Comparison of ENCODE assay signal across 17 mouse cellular contexts in the genomic region with DNA sequence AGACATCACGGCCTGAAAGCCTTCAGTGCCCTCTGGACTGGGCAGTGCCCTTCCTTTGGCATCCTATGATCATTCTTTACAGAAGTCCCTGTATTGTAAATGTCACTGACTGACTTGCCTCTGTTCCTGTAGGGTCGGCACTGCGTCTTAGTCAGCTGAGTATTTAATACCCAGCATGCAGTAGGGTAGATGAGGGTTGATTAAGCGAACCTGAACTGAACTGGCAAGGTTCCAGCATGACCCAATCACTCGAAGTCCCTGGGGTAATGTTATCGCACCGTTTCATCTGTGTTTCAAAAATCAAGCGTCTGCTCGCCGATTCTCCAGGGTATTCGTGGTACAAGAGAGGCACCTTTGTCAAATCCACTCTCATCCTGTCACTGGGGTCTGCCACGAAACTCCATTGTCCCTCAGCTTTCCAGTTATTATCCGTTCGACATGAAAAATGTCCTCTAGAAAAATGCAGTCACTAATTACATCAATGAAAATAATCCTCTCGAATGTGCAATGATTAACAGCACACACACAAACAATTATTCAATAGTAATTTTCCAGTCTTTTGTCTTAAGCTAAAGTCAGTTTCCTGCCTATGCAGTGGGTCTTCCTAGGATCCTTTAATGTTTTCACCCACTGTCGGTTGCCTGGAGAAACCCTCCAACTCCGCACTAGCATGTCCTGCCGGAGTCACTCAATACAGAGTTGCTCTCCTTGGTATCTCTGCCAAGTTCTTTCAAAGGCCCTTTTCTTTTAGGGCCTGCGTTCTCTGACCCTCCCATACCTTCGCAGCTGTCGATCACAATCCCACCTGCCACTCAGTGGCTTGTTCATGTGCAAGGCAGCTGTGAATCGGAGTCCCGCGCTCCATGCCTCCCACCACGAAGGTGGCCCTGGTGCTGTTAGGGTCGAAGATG.
DNase-seq lines count a peak whose midpoint lies in the region; ATAC-seq lines count a peak whose summit lies in the region.
"Had no signal": no experiment of that assay in that cellular context is flagged by ENCODE, and none has a peak within 500 bp of the region (broad histone marks: within the 10 kb centered on the region; RNA-seq: fewer than 3 reads in every experiment).

No protein-coding gene starts in this region.

- DNase-seq in heart, adult 11 months, result peak; percentile 72
- DNase-seq in heart, postnatal 4 days, result no peak
- DNase-seq in fat pad, adult 2 months (ENCODE audit: extremely low read depth, low read depth, low spot score), result peak; percentile 19
- no peak for DNase-seq in thymus, postnatal 25 days
- no peak for DNase-seq in layer of hippocampus, adult 18-20 months (ENCODE audit: low spot score in 2 of 2)
- DNase-seq in left cerebral cortex, adult 18-20 months (ENCODE audit: low spot score in 2 of 2), result no peak
- DNase-seq: adrenal gland, postnatal 25 days; cerebellum, adult 8-10 months; gastrocnemius, postnatal 36 days; heart, postnatal 36 days; kidney, adult 2 months; lung, postnatal 10 days; thymus, postnatal 4 days had no signal

- H3K4me2 ChIP-seq in hindbrain, embryonic 13.5 days, result peak overlapping the region; percentile 17; the same call in 1 of the 2 replicates
- H3K4me2 ChIP-seq in midbrain, embryonic 16.5 days (ENCODE audit: low read length), result no peak overlapping the region
- H3K4me2 ChIP-seq: heart, embryonic 13.5 days; limb, embryonic 15.5 days had no signal

- no peaks in the 10 kb centered on the region for H3K27me3 ChIP-seq in hindbrain, embryonic 13.5 days
- H3K27me3 ChIP-seq in midbrain, embryonic 16.5 days (ENCODE audit: control insufficient read depth, insufficient read depth, low read depth, low read length), result no peaks in the 10 kb centered on the region
- H3K27me3 ChIP-seq: heart, embryonic 13.5 days; limb, embryonic 15.5 days had no signal

- H3K36me3 ChIP-seq in hindbrain, embryonic 13.5 days, result no peaks in the 10 kb centered on the region
- no peaks in the 10 kb centered on the region for H3K36me3 ChIP-seq in midbrain, embryonic 16.5 days (ENCODE audit: control insufficient read depth, insufficient read depth, low read length)
- H3K36me3 ChIP-seq: heart, embryonic 13.5 days; limb, embryonic 15.5 days had no signal

- no peak overlapping the region for H3K4me3 ChIP-seq in hindbrain, embryonic 13.5 days
- H3K4me3 ChIP-seq in midbrain, embryonic 16.5 days (ENCODE audit: low read depth, low read length), result no peak overlapping the region
- H3K4me3 ChIP-seq: heart, embryonic 13.5 days; limb, embryonic 15.5 days had no signal

- H3K9me3 ChIP-seq in hindbrain, embryonic 13.5 days, result no peaks in the 10 kb centered on the region
- no peaks in the 10 kb centered on the region for H3K9me3 ChIP-seq in midbrain, embryonic 16.5 days (replicated peaks; ENCODE audit: control insufficient read depth, low read length, poor library complexity, severe bottlenecking)
- H3K9me3 ChIP-seq: heart, embryonic 13.5 days; limb, embryonic 15.5 days had no signal

- H3K27ac ChIP-seq in hindbrain, embryonic 13.5 days, result peak overlapping the region; percentile 52
- no peak overlapping the region for H3K27ac ChIP-seq in midbrain, embryonic 16.5 days (ENCODE audit: low read length)
- H3K27ac ChIP-seq: heart, embryonic 13.5 days; limb, embryonic 15.5 days had no signal

- WGBS in hindbrain, embryonic 13.5 days, result 48% methylated on average over 26 of the region's 26 CpGs
- 61% methylated on average over 26 of the region's 26 CpGs for WGBS in midbrain, embryonic 16.5 days

- H3K9ac ChIP-seq in hindbrain, embryonic 13.5 days, result no peak overlapping the region
- no peak overlapping the region for H3K9ac ChIP-seq in midbrain, embryonic 16.5 days (ENCODE audit: low read depth, low read length)
- H3K9ac ChIP-seq: heart, embryonic 13.5 days; limb, embryonic 15.5 days had no signal

- ATAC-seq in hindbrain, embryonic 13.5 days (ENCODE audit: low FRiP score), result peak; percentile 80
- peak; percentile 45; the same call in 1 of the 2 replicates for ATAC-seq in midbrain, embryonic 16.5 days

- peaks cover 20% of the 10 kb centered on the region for H3K4me1 ChIP-seq in hindbrain, embryonic 13.5 days (replicated peaks)
- no peaks in the 10 kb centered on the region for H3K4me1 ChIP-seq in midbrain, embryonic 16.5 days (ENCODE audit: control insufficient read depth, insufficient read depth, low read length)

Comparison
In these comparisons a context has a peak if more than half of its experiments do, and no peak if none do; other contexts are left out.
1. DNase-seq: peak in heart, adult 11 months (single experiment) and fat pad, adult 2 months (single experiment); none in heart, postnatal 4 days (single experiment), thymus, postnatal 25 days (single experiment), layer of hippocampus, adult 18-20 months (0 of 2) and left cerebral cortex, adult 18-20 months (0 of 2).